Mouse (Mus musculus) stomach, postnatal 0 days (tissue): ENCODE results near the gene Mgst2. TPM values are rescaled to one million over a fixed set of nuclear protein-coding genes. Genes with fewer than 3 reads are reported as not detected.

Experiments used
- ATAC-seq: fragments of 200-750 bp; cut with Nextera tagmentation; 2 replicates; pipeline ENCODE4 v1.8.0; 2017; ENCODE audit not compliant: low FRiP score, low TSS enrichment
- DNase-seq: peaks from one replicate; pipeline ENCODE4 v3.0.0-alpha.2; 2016; ENCODE audit warnings: low spot score
- H3K27ac ChIP-seq: fragments of 300-500 bp; sonication (generic); replicated peaks from 2 replicates; pipeline ENCODE4 v1.5.1; 2014; ENCODE audit warnings: mild to moderate bottlenecking, control low read depth
- H3K27me3 ChIP-seq: fragments of 300-500 bp; sonication (generic); 2 replicates; pipeline ENCODE4 v1.6.1; 2014; ENCODE audit warnings: low read length; ENCODE audit not compliant: control insufficient read depth, insufficient read depth
- H3K36me3 ChIP-seq: fragments of 300-500 bp; sonication (generic); 2 replicates; pipeline ENCODE4 v1.6.1; 2014; ENCODE audit warnings: low read length, mixed read lengths; ENCODE audit not compliant: control insufficient read depth, insufficient read depth
- H3K4me1 ChIP-seq: fragments of 300-500 bp; sonication (generic); replicated peaks from 2 replicates; pipeline ENCODE4 v1.6.1; 2014; ENCODE audit warnings: antibody characterized with exemption; ENCODE audit not compliant: control insufficient read depth, insufficient read depth
- H3K4me2 ChIP-seq: fragments of 300-500 bp; sonication (generic); replicated peaks from 2 replicates; pipeline ENCODE4 v1.6.1; 2014; ENCODE audit warnings: low read depth, mild to moderate bottlenecking, control low read depth, moderate library complexity
- H3K4me3 ChIP-seq: fragments of 300-500 bp; sonication (generic); 2 replicates; pipeline ENCODE4 v1.5.1; 2014; ENCODE audit warnings: low read depth, low read length, control low read depth
- H3K9ac ChIP-seq: fragments of 300-500 bp; sonication (generic); 2 replicates; pipeline ENCODE4 v1.6.1; 2014; ENCODE audit warnings: mild to moderate bottlenecking, low read length, control low read depth, mixed read lengths
- H3K9me3 ChIP-seq: fragments of 300-500 bp; sonication (generic); 2 replicates; pipeline ENCODE4 v1.6.1; 2016; ENCODE audit warnings: low read length; ENCODE audit not compliant: control insufficient read depth
- CTCF ChIP-seq: IDR thresholded peaks from 2 replicates; pipeline ENCODE4 v1.5.1; 2016; ENCODE audit warnings: antibody characterized with exemption, low read depth, mild to moderate bottlenecking, moderate library complexity
- EP300 ChIP-seq: optimal IDR thresholded peaks from 2 replicates; pipeline ENCODE3; 2016; ENCODE audit warnings: antibody characterized with exemption
- WGBS: fragments of 180-500 bp; shearing (Covaris S2); extraction: QIAGEN DNeasy Blood & Tissue Kit; methylation state at CpG from one replicate; pipeline ENCODE4 v1.1.7; 2014; 5-methylcytosine and 5-hydroxymethylcytosine counted together
- polyA plus RNA-seq: library from polyadenylated mRNA; unstranded; fragments of >200 nt; fragmentation: Nextera tagmentation; extraction: Ambion mirVana; gene quantifications from 2 replicates; pipeline ENCODE4 v1.2.1, GENCODE M21; 2015

Mgst2 gene
- polyA plus RNA-seq, 1 experiment from 2014 or later, result 264 TPM

- Histone ChIP-seq H3K27ac (no peak overlapping the region), H3K4me1 (0 out of 2 replicates have a peak, but pooled peaks cover 2% of the 10 kb centered on the region), H3K9ac (no peak overlapping the region), H3K36me3 (no peaks in the 10 kb centered on the region), H3K27me3 (no peaks in the 10 kb centered on the region), H3K9me3 (no peaks in the 10 kb centered on the region), H3K4me2 (no peak overlapping the region), H3K4me3 (no peak overlapping the region)
- WGBS, result 63% methylated on average over 3 of the region's 3 CpGs
- ATAC-seq (no peak), DNase-seq (no peak)
- TF ChIP-seq CTCF, result no peak
- no peak for TF ChIP-seq EP300
Observed at GRCm38 (mm10) chr3:51727487-51727886, 67.3 kb downstream of the Mgst2 start.

DNA sequence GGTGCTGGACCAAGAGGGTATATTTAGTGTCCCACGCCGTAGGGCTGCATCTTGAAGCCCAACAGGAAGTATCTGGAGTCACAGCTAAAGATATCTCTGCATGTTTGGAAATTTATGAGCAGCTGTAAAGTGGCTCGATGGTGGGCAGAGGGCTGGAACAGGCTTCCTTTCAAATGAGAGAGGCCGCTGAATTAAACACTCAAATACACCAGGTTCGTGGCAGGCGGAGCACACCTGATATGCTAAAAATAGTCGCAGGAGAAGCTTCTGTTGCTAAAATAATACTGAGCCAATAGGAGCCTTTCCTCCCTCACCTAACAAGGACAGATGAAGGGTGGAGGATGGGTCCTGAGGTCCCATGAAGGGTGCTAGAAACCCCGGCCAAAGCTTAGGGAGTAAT, 67.8 kb downstream of the Mgst2 start:
- TF ChIP-seq EP300 (no peak), CTCF (no peak)
- H3K36me3 ChIP-seq, result no peaks in the 10 kb centered on the region
- no peak overlapping the region for H3K9ac ChIP-seq
- 52% methylated on average over 8 of the region's 8 CpGs for WGBS
- 0 out of 2 replicates have a peak, but pooled peaks cover 2% of the 10 kb centered on the region for H3K4me1 ChIP-seq
- H3K4me2 ChIP-seq, result no peak overlapping the region
- DNase-seq (no peak), ATAC-seq (no peak)
- no peaks in the 10 kb centered on the region for H3K9me3 ChIP-seq
- H3K27ac ChIP-seq, result no peak overlapping the region
- H3K27me3 ChIP-seq, result no peaks in the 10 kb centered on the region
- no peak overlapping the region for H3K4me3 ChIP-seq

GRCm38 (mm10) chr3:51728456-51728855, 68.3 kb downstream of the Mgst2 start:
- H3K4me1 ChIP-seq, result 0 out of 2 replicates have a peak, but pooled peaks cover 2% of the 10 kb centered on the region
- no peak overlapping the region for H3K4me2 ChIP-seq
- no peaks in the 10 kb centered on the region for H3K9me3 ChIP-seq
- ATAC-seq, result no peak
- TF ChIP-seq EP300 (no peak), CTCF (no peak)
- no peak overlapping the region for H3K9ac ChIP-seq
- WGBS, result 52% methylated on average over 12 of the region's 12 CpGs
- no peak overlapping the region for H3K27ac ChIP-seq
- no peaks in the 10 kb centered on the region for H3K27me3 ChIP-seq
- H3K4me3 ChIP-seq, result no peak overlapping the region
- H3K36me3 ChIP-seq, result no peaks in the 10 kb centered on the region
- DNase-seq, result no peak

DNA sequence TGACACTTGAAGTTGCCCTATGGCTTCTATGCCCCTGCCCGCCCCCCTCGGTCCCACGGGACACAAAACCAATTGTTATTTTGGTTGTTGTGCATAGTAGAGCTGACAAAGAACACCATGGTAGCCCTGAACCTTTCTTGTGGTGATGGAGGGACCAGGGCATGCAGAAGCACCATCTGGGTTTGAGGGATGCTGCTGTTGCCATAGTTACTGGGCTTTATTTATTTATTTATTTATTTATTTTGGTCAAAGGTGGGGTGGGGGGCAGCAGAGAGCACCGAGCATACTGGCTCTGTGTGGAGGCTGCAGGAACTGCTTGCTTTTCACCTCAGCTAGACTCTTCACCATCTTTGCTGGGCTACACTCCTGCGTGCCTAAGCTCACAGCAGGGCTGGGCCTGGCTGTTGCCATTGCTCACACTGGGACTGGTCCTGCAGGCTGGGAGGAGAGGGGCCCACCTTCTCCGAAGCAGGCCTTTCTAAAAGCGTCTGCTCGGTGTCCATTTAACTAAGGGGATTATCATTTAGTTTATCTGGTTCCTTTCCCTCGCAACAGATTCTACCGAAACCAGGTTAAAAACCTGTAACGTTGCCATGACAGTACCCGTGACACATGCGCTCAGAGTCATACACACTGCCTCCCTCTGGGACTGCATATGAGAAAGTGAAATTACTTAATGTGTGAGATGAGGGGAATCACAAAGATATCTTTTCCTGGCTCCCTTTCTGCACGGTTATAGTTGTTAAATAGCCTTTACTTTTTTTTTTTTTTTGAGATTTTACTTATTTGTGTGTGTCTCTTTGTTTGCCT, 69.2 kb downstream of the Mgst2 start:
- 69% methylated on average over 14 of the region's 14 CpGs for WGBS
- Histone ChIP-seq H3K27me3 (no peaks in the 10 kb centered on the region), H3K4me1 (0 out of 2 replicates have a peak, but pooled peaks cover 2% of the 10 kb centered on the region), H3K36me3 (no peaks in the 10 kb centered on the region), H3K4me2 (no peak overlapping the region), H3K9ac (no peak overlapping the region), H3K27ac (no peak overlapping the region), H3K4me3 (no peak overlapping the region), H3K9me3 (no peaks in the 10 kb centered on the region)
- ATAC-seq (0 out of 2 replicates have a peak, but pooled peaks have one; percentile 15), DNase-seq (no peak)
- TF ChIP-seq CTCF (no peak), EP300 (no peak)

GRCm38 (mm10) chr3:51730662-51731061, 70.5 kb downstream of the Mgst2 start:
- no peaks in the 10 kb centered on the region for H3K9me3 ChIP-seq
- H3K4me2 ChIP-seq, result no peak overlapping the region
- H3K4me3 ChIP-seq, result no peak overlapping the region
- DNase-seq (no peak), ATAC-seq (no peak)
- WGBS, result 81% methylated on average over 7 of the region's 7 CpGs
- H3K9ac ChIP-seq, result no peak overlapping the region
- TF ChIP-seq CTCF (no peak), EP300 (no peak)
- H3K27me3 ChIP-seq, result no peaks in the 10 kb centered on the region
- no peak overlapping the region for H3K27ac ChIP-seq
- 0 out of 2 replicates have a peak, but pooled peaks cover 2% of the 10 kb centered on the region for H3K4me1 ChIP-seq
- H3K36me3 ChIP-seq, result no peaks in the 10 kb centered on the region

DNA sequence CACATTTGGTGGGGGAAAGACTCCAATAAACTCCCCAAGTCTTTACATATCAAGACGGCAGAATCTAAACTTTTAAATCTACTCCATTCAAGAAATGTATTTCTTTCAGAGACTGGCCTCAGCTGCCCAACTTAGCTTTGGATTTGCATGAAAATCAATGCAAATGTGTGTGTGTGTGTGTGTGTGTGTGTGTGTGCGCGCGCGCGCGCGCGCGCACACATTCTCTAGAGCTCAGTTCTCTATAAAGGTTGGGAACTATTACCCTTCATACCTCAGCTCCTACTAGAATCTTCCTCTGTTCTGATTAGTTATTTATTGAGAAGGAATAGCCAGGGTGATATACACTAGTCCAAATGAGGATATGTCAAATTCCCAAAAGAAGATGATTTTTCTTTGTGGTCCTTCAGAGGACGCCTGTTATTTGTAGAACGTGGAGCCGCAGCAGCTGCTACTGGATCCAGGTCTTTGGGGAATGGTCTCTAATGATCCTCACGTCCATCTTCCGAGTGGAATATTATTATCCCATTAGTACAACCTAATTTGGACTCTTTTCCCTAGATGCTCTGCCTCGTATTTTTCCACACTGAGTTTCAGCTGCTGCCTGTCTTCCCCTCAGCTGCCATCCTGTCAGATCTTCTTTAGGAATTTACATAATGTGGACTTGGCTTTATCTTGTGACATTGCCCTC, 71.9 kb downstream of the Mgst2 start:
- 0 out of 2 replicates have a peak, but pooled peaks cover 2% of the 10 kb centered on the region for H3K4me1 ChIP-seq
- no peaks in the 10 kb centered on the region for H3K9me3 ChIP-seq
- no peak for DNase-seq
- H3K27me3 ChIP-seq, result no peaks in the 10 kb centered on the region
- H3K27ac ChIP-seq, result no peak overlapping the region
- H3K36me3 ChIP-seq, result no peaks in the 10 kb centered on the region
- H3K4me2 ChIP-seq, result no peak overlapping the region
- WGBS, result 84% methylated on average over 16 of the region's 16 CpGs
- no peak overlapping the region for H3K9ac ChIP-seq
- H3K4me3 ChIP-seq, result no peak overlapping the region
- TF ChIP-seq CTCF, result no peak
- TF ChIP-seq EP300, result no peak
- ATAC-seq, result no peak

Other genes starting within 250 kb of the Mgst2 start
- gene Naa15, start 245.2 kb upstream of the Mgst2 start, polyA plus RNA-seq, result 16.3 and 19.0 TPM in 2 replicates
- gene Rab33b, start 176.4 kb upstream of the Mgst2 start, polyA plus RNA-seq, result 15.9 TPM in 2 replicates
- gene Setd7, start 99.5 kb upstream of the Mgst2 start, polyA plus RNA-seq, result 1.5 and 1.8 TPM in 2 replicates